Mouse (Mus musculus): Measurements from ENCODE around the gene Snx29. TPM values are rescaled to one million over a fixed set of nuclear protein-coding genes. Genes with fewer than 3 reads are reported as not detected.
A peak's percentile ranks its signal among the peaks of the same experiment; 100 is the strongest.

Snx29 gene
- total RNA-seq, 2 experiments from 2014 or later, result 10.8 to 14.9 TPM

DNA sequence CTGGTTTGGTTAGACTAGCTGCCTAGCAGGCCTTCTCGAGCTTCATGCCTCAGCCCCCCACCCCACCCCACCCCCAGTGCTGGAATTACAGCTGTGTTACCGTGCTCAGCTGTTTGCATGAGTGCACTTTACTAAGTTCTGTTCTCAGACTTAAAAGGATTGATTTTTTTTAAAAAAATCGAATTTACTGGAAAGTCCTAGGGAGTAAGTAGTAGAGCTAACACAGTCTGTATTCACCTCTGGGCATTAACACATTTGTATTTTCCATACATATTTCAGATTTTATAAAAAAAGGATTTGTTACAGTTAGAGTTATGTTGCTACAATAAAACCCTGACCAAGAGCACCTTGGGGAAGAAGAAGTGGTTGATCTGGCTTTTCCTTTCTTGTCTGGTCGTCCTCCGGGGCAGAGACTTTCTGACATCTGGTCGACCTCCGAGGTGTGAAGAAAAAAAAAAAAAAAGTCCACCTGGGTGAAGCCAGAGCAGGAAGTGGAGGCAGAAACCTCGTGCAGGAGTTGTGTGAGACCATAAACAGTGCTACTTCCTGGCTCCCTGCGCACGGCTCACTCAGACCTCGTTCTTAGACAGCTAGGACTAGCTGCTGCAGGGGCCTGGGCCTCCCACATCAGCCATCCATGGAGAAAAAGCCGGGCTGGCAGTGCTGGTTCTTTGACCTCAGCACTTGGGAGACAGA is 196.2 kb downstream of the Snx29 start:
- intact Hi-C loops (cut with DNase I), result no loop called here

DNA sequence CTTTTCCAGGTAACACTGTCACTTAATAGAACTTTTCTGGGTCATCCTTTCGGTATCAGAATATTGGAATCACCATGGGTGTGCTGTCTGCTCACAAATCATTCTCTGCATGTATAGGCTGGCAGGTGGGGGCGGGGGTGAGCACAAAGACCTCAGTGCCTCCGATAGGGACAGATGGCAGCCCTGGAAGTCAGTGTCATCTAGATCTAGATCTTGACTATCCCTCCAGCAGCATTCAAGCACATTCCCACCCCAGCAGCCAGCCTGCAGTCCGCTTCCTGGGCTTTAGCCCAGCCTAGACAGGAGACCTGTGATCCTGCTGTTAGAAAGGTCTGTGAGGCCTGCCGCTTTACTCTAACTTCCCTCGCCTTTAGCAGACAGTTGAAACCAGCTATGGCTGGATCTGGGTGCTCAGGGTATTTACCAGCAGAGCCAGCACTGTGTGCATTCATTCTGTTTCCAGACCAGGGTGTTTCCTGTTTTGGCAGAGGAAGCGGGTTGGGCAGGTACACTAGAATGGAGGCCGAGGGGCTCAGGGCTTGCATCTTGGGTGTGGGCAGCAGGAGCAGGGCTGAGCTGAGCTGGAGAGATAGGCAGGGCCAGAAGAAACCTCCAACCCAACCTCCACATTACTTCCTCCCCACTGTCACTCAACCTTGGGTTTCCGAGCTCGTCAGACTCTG is 203.5 kb downstream of the Snx29 start:
- intact Hi-C loops (cut with DNase I), result no loop called here
- no peak for DNase-seq

More for the DNA sequence above, 196.2 kb downstream of the Snx29 start:
- no peak for DNase-seq

GRCm38 (mm10) chr16:11526996-11527395 is 204.3 kb downstream of the Snx29 start:
- no peak for DNase-seq
- intact Hi-C loops (cut with DNase I), result no loop called here

GRCm38 (mm10) chr16:11530466-11531194 is 207.9 kb downstream of the Snx29 start:
- DNase-seq, result no peak

GRCm38 (mm10) chr16:11531441-11531840 is 208.7 kb downstream of the Snx29 start:
- DNase-seq, result no peak
- intact Hi-C loops (cut with DNase I), result no loop called here

More at GRCm38 (mm10) chr16:11530466-11531194, 207.9 kb downstream of the Snx29 start:
- intact Hi-C loops (cut with DNase I), result no loop called here

DNA sequence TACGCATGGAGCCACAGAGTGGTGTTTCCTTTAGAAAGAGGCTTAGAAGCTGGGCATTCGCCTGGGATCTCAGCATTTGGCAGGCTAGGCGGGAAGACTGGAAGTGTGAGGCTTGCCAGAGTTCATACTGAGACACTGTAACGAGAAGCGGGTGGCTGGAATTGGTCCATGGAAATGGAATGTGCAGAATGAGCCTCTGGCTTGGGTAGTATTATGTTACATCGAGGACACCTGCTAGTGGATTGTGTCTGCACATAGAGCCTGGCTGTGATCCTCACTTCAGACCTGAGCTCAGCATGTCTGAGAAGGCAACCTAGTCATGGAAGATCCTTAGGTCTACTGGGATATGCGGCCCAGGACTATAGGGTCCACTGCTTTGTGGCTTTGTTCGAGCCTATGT is 209.9 kb downstream of the Snx29 start:
- intact Hi-C loops (cut with DNase I), result no loop called here
- peak; percentile 61 to 65 for DNase-seq

- intact Hi-C loops (cut with DNase I), result no loop called here
Observed at GRCm38 (mm10) chr16:11533441-11533840, 210.7 kb downstream of the Snx29 start.

GRCm38 (mm10) chr16:11537663-11538062 is 215.0 kb downstream of the Snx29 start:
- intact Hi-C loops (cut with DNase I), result no loop called here
- no peak for DNase-seq

More at GRCm38 (mm10) chr16:11533441-11533840, 210.7 kb downstream of the Snx29 start:
- DNase-seq, result no peak

- no peak for DNase-seq
- intact Hi-C loops (cut with DNase I), result no loop called here
Observed at GRCm38 (mm10) chr16:11538191-11538590, 215.5 kb downstream of the Snx29 start.

DNA sequence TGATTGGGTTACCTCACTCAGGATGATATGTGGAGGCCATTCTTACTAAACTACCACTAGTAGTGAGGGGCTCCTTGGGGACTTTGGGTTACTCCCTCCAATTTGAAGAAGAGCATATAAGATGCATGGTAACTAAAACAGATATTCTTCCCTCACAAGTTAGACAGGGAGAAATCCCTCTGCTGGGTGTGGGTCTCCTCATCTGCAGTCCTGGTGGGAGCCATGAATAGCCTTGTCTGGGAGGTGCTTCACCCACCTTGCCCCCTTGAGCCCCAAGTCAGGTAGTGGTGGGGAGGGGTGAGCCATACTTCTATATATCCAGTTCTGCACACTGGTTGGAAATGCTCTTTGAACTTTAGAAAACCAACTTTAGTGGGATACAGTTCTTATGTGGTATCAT is 218.3 kb downstream of the Snx29 start:
- no peak for DNase-seq
- intact Hi-C loops (cut with DNase I), result no loop called here

DNA sequence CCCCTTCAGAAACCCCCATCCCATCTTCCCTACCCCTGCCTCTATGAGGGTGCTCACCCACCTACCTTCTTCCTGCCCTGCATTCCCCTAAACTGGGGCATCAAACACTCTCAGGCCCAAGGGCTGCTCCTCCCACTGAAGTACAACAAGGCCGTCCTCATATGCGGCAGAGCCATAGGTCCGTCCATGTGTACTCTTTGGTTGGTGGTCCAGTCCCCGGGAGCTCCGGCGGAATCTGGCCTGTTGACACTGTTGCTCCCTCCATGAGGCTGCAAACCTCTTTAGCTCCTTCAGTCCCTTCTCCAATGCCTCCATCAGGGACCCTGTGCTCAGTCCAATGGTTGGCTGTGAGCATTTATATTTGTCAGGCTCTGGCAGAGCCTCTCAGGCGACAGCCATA is 219.1 kb downstream of the Snx29 start:
- intact Hi-C loops (cut with DNase I), result no loop called here
- DNase-seq, result no peak

DNA sequence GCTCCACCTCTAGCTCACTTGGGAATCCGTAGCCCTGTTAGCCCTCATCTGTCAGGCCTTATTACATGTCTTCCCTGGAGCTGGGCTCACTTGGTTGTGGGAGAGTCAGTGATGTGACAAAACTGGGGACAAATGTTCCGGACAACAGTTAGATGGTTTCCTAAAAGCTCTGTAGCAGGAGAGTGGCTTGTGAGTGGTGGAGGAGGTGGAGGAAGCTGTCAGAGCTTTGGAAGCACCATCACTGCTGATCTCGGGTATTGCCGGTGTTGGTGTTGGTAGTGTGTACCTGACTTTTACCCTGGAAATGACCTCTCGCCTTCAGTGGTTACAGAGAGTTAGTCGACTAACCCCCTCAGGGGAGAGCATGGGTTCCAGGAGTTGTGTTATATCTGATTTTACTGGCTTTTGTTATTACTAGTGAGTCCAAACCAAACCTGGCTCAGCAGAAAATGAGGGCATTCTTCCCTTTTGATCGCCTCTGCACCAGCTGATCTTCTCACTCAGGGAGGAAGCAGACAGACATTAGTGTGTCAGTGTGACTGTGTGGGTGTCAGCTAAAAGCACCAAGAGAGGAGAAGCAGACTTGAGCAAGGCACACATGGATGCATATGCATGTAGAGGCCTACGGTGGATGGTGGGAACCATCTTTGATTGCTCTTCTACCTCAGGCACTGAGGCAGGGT is 227.5 kb downstream of the Snx29 start:
- intact Hi-C loops (cut with DNase I), result no loop called here
- DNase-seq, result no peak

GRCm38 (mm10) chr16:11561714-11562113 is 239.0 kb downstream of the Snx29 start:
- DNase-seq, result no peak
- intact Hi-C loops (cut with DNase I), result no loop called here

GRCm38 (mm10) chr16:11563846-11564245 is 241.1 kb downstream of the Snx29 start:
- intact Hi-C loops (cut with DNase I), result no loop called here
- no peak for DNase-seq

DNA sequence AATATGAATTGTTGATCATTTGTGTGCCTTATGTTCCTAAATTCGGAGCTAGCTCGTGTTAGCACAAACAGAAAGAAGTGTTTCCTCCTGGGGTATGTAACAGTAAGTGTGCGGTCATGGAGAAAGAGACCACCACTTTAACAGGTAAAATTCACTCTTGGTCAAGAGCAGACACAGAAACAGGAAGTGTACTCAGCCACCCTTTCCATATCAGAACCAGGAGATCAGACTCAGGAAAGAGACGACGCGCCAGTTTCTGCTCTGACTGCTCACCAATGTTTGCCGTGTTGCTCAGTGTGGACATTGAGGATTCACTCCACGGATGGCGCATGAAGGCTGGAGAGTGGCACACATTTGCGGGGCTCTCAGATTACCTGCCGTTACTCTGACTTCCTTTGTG is 242.4 kb downstream of the Snx29 start:
- no peak for DNase-seq
- intact Hi-C loops (cut with DNase I), result no loop called here

DNA sequence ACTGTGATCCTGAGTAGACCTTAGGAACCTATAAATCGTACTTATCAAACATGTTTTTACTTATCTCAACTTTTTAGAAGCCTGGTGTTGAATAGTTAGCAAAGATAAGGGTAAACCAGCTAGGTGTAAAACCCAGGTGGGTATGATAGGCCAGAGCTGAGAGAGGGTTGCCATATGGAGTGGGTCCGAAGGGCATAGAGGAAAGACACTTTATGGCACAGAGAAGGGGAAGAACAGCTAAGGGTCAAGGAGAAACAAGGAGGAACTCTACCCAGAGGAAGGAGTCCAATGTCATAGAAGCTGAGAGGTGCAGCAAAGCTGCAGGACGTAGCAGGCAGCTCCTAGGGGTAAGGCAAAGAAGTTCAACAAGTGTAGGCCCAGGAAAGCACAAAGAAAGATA is 244.9 kb downstream of the Snx29 start:
- no peak for DNase-seq
- intact Hi-C loops (cut with DNase I), result no loop called here

DNA sequence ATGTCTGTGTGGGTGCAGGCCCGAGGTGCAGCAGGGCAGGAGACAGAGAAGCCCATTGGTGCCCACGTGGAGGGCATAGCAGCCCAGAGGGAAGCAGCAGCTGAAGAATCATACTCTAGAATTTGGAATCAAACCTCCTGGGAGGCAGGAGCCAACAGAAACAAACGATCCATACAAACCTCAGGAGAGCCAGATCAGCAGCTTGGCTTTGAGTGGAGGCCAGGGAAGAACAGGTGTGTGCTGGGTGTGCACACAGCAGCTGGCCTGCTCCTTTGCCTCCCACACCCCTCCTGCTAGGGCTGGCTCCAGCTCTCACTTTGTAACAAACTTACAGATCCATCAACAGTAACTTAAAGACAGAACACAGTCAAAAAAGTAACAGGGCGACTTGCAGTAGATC is 245.4 kb downstream of the Snx29 start:
- no peak for DNase-seq
- intact Hi-C loops (cut with DNase I), result no loop called here

DNA sequence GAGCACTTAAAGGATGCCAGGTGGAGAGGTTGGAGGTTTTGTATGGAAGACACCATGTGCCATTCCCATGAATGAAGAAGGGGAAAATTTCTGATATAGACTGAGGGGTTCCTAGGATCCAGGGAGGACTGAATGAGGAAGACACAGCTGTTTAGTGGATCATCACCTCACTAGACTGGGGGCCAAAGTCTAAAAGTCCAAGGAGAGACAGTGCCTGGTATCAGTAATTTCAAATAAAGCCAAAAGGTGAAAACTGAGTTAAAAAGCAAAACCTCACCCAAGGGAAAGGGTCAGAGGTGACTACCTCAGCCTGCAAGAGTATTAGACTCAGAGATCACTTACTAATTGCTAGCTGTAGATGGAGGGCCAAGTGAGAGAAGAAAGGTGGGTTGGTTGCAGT is 245.9 kb downstream of the Snx29 start:
- intact Hi-C loops (cut with DNase I), result no loop called here
- DNase-seq, result no peak

- no peak for DNase-seq
- intact Hi-C loops (cut with DNase I), result no loop called here
Observed at GRCm38 (mm10) chr16:11569127-11569526, 246.4 kb downstream of the Snx29 start.

DNA sequence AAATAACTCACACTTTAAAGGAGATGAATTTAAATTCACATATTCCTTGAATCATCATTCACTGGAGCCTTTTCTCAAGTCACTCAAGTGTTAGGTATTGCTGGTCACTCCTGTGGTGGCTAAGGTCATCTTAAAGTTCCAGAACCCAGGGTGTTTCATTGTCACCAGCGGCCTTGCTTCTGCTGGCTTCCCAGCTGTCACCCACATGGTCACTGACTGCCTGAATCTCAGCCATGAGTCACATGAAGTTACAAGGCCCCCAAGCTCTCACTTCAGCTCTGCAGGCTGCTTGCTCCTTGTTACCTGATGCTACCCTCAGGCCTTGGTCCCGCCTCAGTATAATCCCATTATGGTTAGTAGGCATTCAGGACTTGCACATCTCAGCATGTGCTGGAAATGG is 247.4 kb downstream of the Snx29 start:
- intact Hi-C loops (cut with DNase I), result no loop called here
- DNase-seq, result no peak

GRCm38 (mm10) chr16:11574517-11574916 is 251.8 kb downstream of the Snx29 start:
- intact Hi-C loops (cut with DNase I), result no loop called here
- no peak for DNase-seq

All from heart, postnatal 36 days (tissue).